Mouse (Mus musculus) right cerebral cortex, postnatal 36 days (tissue): ENCODE measurements around the gene Pdx1.
A peak's percentile ranks its signal among the peaks of the same experiment; 100 is the strongest.

Experiments used
- DNase-seq, 2 experiments: peaks; one replicate each; pipeline ENCODE4 v3.0.0; 2022; ENCODE audit warnings: low spot score in 2 of 2, mixed read lengths in 1 of 2

Pdx1 gene

GRCm38 (mm10) chr5:147277547-147277925 is 7.8 kb downstream of the Pdx1 start:
- no peak for DNase-seq

- DNase-seq, result no peak
Measured at GRCm38 (mm10) chr5:147284365-147284764, 14.6 kb downstream of the Pdx1 start.

GRCm38 (mm10) chr5:147291764-147292505 is 22.2 kb downstream of the Pdx1 start:
- DNase-seq, result no peak

GRCm38 (mm10) chr5:147292506-147293120 is 22.9 kb downstream of the Pdx1 start:
- no peak for DNase-seq

- peak in 1 of 2 experiments; percentile 10 for DNase-seq
Measured at GRCm38 (mm10) chr5:147293127-147293910, 23.6 kb downstream of the Pdx1 start.

- DNase-seq, result no peak
Measured at GRCm38 (mm10) chr5:147294121-147294520, 24.4 kb downstream of the Pdx1 start.

GRCm38 (mm10) chr5:147297249-147297648 is 27.5 kb downstream of the Pdx1 start:
- no peak for DNase-seq

- no peak for DNase-seq
Measured at GRCm38 (mm10) chr5:147299255-147300000, 29.7 kb downstream of the Pdx1 start.

- no peak for DNase-seq
Measured at GRCm38 (mm10) chr5:147300001-147300363, 30.2 kb downstream of the Pdx1 start.

- DNase-seq, result no peak
Measured at GRCm38 (mm10) chr5:147300917-147301780, 31.4 kb downstream of the Pdx1 start.

GRCm38 (mm10) chr5:147301781-147302070 is 32.0 kb downstream of the Pdx1 start:
- no peak for DNase-seq

- no peak for DNase-seq
Measured at GRCm38 (mm10) chr5:147302141-147302540, 32.4 kb downstream of the Pdx1 start.

- no peak for DNase-seq
Measured at GRCm38 (mm10) chr5:147302746-147303400, 33.1 kb downstream of the Pdx1 start.

- DNase-seq, result no peak
Measured at GRCm38 (mm10) chr5:147304276-147305155, 34.8 kb downstream of the Pdx1 start.

- DNase-seq, result no peak
Measured at GRCm38 (mm10) chr5:147305166-147305565, 35.4 kb downstream of the Pdx1 start.

GRCm38 (mm10) chr5:147305856-147306637 is 36.3 kb downstream of the Pdx1 start:
- DNase-seq, result no peak

- no peak for DNase-seq
Measured at GRCm38 (mm10) chr5:147306638-147307397, 37.1 kb downstream of the Pdx1 start, which contains the start of gene Cdx2. Cdx2 (minus strand) TSS chr5:147307270.

GRCm38 (mm10) chr5:147307398-147307785 is 37.6 kb downstream of the Pdx1 start:
- no peak for DNase-seq
